Mouse (Mus musculus) limb, embryonic 10.5 days (tissue): ENCODE results near the gene Scamp4. TPM values are rescaled to one million over a fixed set of nuclear protein-coding genes. Genes with fewer than 3 reads are reported as not detected.
A peak's percentile ranks its signal among the peaks of the same experiment; 100 is the strongest.

ENCODE experiments used
- DNase-seq: peaks from one replicate; pipeline ENCODE4 v3.0.0-alpha.2; 2017; ENCODE audit warnings: low spot score
- H3K27ac ChIP-seq: fragments of 300-500 bp; sonication (generic); 2 replicates; pipeline ENCODE4 v1.5.1; 2016; ENCODE audit warnings: mild to moderate bottlenecking
- H3K27me3 ChIP-seq: fragments of 300-500 bp; sonication (generic); 2 replicates; pipeline ENCODE4 v1.6.1; 2016; ENCODE audit warnings: low read depth, mild to moderate bottlenecking; ENCODE audit not compliant: poor library complexity, severe bottlenecking
- H3K36me3 ChIP-seq: fragments of 300-500 bp; sonication (generic); 2 replicates; pipeline ENCODE4 v1.6.1; 2016; ENCODE audit warnings: mild to moderate bottlenecking, moderate library complexity
- H3K4me1 ChIP-seq: fragments of 300-500 bp; sonication (generic); 2 replicates; pipeline ENCODE4 v1.6.1; 2016
- H3K4me3 ChIP-seq: fragments of 300-500 bp; sonication (generic); 2 replicates; pipeline ENCODE4 v1.5.1; 2016; ENCODE audit warnings: mild to moderate bottlenecking, moderate library complexity
- H3K9me3 ChIP-seq: fragments of 300-500 bp; sonication (generic); replicated peaks from 2 replicates; pipeline ENCODE4 v1.6.1; 2016; ENCODE audit warnings: mild to moderate bottlenecking
- WGBS: fragments of 180-500 bp; shearing (Covaris S2); methylation state at CpG from one replicate; pipeline ENCODE4 v1.1.7; 2016; 5-methylcytosine and 5-hydroxymethylcytosine counted together
- polyA plus RNA-seq: library from polyadenylated mRNA; unstranded; fragments of >200 nt; fragmentation: Nextera tagmentation; extraction: Ambion mirVana; gene quantifications from 2 replicates; pipeline ENCODE4 v1.2.1, GENCODE M21; 2016

Gene Scamp4
- polyA plus RNA-seq, 1 experiment from 2014 or later = 87.8 TPM

GRCm38 (mm10) chr10:80570871-80571836, 31.5 kb upstream of the Scamp4 start:
- WGBS = 22% methylated on average over 30 of the region's 30 CpGs
- peak; percentile 62 for DNase-seq
- Histone ChIP-seq H3K36me3 (peaks cover 28% of the 10 kb centered on the region), H3K27me3 (no peaks in the 10 kb centered on the region), H3K4me3 (peak overlapping the region; percentile 44), H3K4me1 (peaks cover 78% of the 10 kb centered on the region), H3K27ac (peak overlapping the region; percentile 86), H3K9me3 (no peaks in the 10 kb centered on the region)

GRCm38 (mm10) chr10:80572477-80572876, 30.2 kb upstream of the Scamp4 start:
- Histone ChIP-seq H3K9me3 (no peaks in the 10 kb centered on the region), H3K4me1 (peaks cover 84% of the 10 kb centered on the region), H3K27me3 (no peaks in the 10 kb centered on the region), H3K4me3 (no peak overlapping the region), H3K27ac (0 out of 2 replicates have a peak overlapping the region, but pooled peaks have one; percentile 86), H3K36me3 (peaks cover 23% of the 10 kb centered on the region)
- 86% methylated on average over 2 of the region's 2 CpGs for WGBS
- DNase-seq = no peak

GRCm38 (mm10) chr10:80573944-80574343, 28.7 kb upstream of the Scamp4 start:
- no peaks in the 10 kb centered on the region for H3K9me3 ChIP-seq
- no peak overlapping the region for H3K4me3 ChIP-seq
- no peak overlapping the region for H3K27ac ChIP-seq
- peaks cover 8% of the 10 kb centered on the region for H3K36me3 ChIP-seq
- WGBS = 72% methylated on average over 9 of the region's 9 CpGs
- H3K4me1 ChIP-seq = peaks cover 94% of the 10 kb centered on the region
- DNase-seq = no peak
- H3K27me3 ChIP-seq = no peaks in the 10 kb centered on the region

- peaks cover 6% of the 10 kb centered on the region; the same call in 1 of the 2 replicates for H3K36me3 ChIP-seq
- no peaks in the 10 kb centered on the region for H3K27me3 ChIP-seq
- H3K4me1 ChIP-seq = peaks cover 93% of the 10 kb centered on the region
- 85% methylated on average over 3 of the region's 3 CpGs for WGBS
- no peak for DNase-seq
- no peaks in the 10 kb centered on the region for H3K9me3 ChIP-seq
- no peak overlapping the region for H3K27ac ChIP-seq
- H3K4me3 ChIP-seq = peak overlapping the region; percentile 89; the same call in 1 of the 2 replicates
Measured at GRCm38 (mm10) chr10:80574896-80575295, 27.8 kb upstream of the Scamp4 start.

- H3K4me1 ChIP-seq = peaks cover 82% of the 10 kb centered on the region
- H3K27ac ChIP-seq = peak overlapping the region; percentile 91; the same call in 1 of the 2 replicates
- no peak for DNase-seq
Measured at GRCm38 (mm10) chr10:80575925-80576324, 26.7 kb upstream of the Scamp4 start.

GRCm38 (mm10) chr10:80576351-80577194, 26.1 kb upstream of the Scamp4 start:
- peak overlapping the region; percentile 89 for H3K4me3 ChIP-seq
- peaks cover 12% of the 10 kb centered on the region for H3K36me3 ChIP-seq
- under 1% methylated on average over 91 of the region's 96 CpGs for WGBS
- no peaks in the 10 kb centered on the region for H3K27me3 ChIP-seq
- peak overlapping the region; percentile 91 for H3K27ac ChIP-seq
- peak; percentile 76 for DNase-seq
- H3K4me1 ChIP-seq = peaks cover 76% of the 10 kb centered on the region
- H3K9me3 ChIP-seq = no peaks in the 10 kb centered on the region

More at GRCm38 (mm10) chr10:80575925-80576324, 26.7 kb upstream of the Scamp4 start:
- no peaks in the 10 kb centered on the region for H3K27me3 ChIP-seq
- H3K9me3 ChIP-seq = no peaks in the 10 kb centered on the region
- WGBS = 17% methylated on average over 17 of the region's 17 CpGs
- peaks cover 7% of the 10 kb centered on the region for H3K36me3 ChIP-seq
- peak overlapping the region; percentile 89 for H3K4me3 ChIP-seq

GRCm38 (mm10) chr10:80577195-80578130, 25.2 kb upstream of the Scamp4 start, which contains the start of gene Klf16:
TSS of gene Klf16 (minus strand) at chr10:80577321.
- peak; percentile 99 for DNase-seq
- Histone ChIP-seq H3K9me3 (no peaks in the 10 kb centered on the region), H3K4me3 (peak within 1 kb of the TSS; percentile 89), H3K4me1 (peaks cover 67% of the 10 kb centered on the region), H3K27ac (peak within 1 kb of the TSS; percentile 91), H3K36me3 (peaks cover 19% of the 10 kb centered on the region), H3K27me3 (no peaks in the 10 kb centered on the region)
- under 1% methylated on average over 83 of the region's 97 CpGs for WGBS

GRCm38 (mm10) chr10:80578131-80578750, 24.4 kb upstream of the Scamp4 start:
- Histone ChIP-seq H3K9me3 (no peaks in the 10 kb centered on the region), H3K36me3 (peaks cover 25% of the 10 kb centered on the region), H3K4me3 (peak overlapping the region; percentile 89), H3K27ac (peak overlapping the region; percentile 91), H3K4me1 (peaks cover 61% of the 10 kb centered on the region), H3K27me3 (no peaks in the 10 kb centered on the region)
- under 1% methylated on average over 29 of the region's 29 CpGs for WGBS
- DNase-seq = peak; percentile 89

GRCm38 (mm10) chr10:80578911-80579310, 23.8 kb upstream of the Scamp4 start:
- DNase-seq = peak; percentile 54
- Histone ChIP-seq H3K36me3 (peaks cover 29% of the 10 kb centered on the region), H3K27ac (peak overlapping the region; percentile 91), H3K27me3 (no peaks in the 10 kb centered on the region), H3K4me3 (peak overlapping the region; percentile 89), H3K4me1 (peaks cover 55% of the 10 kb centered on the region), H3K9me3 (no peaks in the 10 kb centered on the region)
- WGBS = 5% methylated on average over 8 of the region's 8 CpGs

- Histone ChIP-seq H3K9me3 (no peaks in the 10 kb centered on the region), H3K27me3 (no peaks in the 10 kb centered on the region), H3K4me1 (peaks cover 42% of the 10 kb centered on the region), H3K27ac (no peak overlapping the region), H3K36me3 (peaks cover 57% of the 10 kb centered on the region), H3K4me3 (no peak overlapping the region)
- WGBS = 91% methylated on average over 5 of the region's 5 CpGs
- DNase-seq = no peak
Measured at GRCm38 (mm10) chr10:80583047-80583446, 19.6 kb upstream of the Scamp4 start.

GRCm38 (mm10) chr10:80584045-80584488, 18.6 kb upstream of the Scamp4 start:
- WGBS = 68% methylated on average over 12 of the region's 12 CpGs
- peaks cover 57% of the 10 kb centered on the region for H3K36me3 ChIP-seq
- H3K4me3 ChIP-seq = 0 out of 2 replicates have a peak overlapping the region, but pooled peaks have one; percentile 13
- H3K4me1 ChIP-seq = peaks cover 42% of the 10 kb centered on the region
- no peaks in the 10 kb centered on the region for H3K9me3 ChIP-seq
- DNase-seq = no peak
- H3K27ac ChIP-seq = no peak overlapping the region
- no peaks in the 10 kb centered on the region for H3K27me3 ChIP-seq
